Mouse (Mus musculus) embryo, embryonic 10 days (tissue): ENCODE measurements around the gene Aldh4a1.

Source experiments
- DNase-seq: peaks from one replicate; pipeline ENCODE4 v3.0.0-alpha.2; 2015; ENCODE audit warnings: low spot score

The Aldh4a1 gene

GRCm38 (mm10) chr4:139589351-139590027 lies 33.2 kb upstream of the Aldh4a1 start:
- no peak for DNase-seq

GRCm38 (mm10) chr4:139590446-139590845 lies 32.2 kb upstream of the Aldh4a1 start:
- DNase-seq = peak; percentile 87

DNA sequence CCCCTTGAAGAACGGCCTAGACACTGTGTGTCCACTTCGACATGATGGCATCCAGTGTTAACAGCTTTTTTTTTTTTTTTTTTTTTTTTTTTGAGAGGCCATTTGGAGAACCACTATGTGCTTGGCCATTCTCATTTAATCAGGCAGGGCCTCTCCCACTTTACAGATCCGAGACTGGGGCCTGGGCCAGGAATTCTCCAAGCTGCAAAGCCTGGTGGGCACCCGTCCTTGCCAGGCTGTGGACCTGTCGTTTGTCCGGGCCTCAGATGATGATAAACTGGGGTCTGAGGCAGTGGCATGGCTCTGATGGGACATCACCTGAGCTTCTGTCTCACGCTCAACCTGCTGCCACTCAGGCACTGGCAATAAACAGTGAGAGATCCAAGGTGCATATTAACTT lies 29.8 kb upstream of the Aldh4a1 start:
- DNase-seq = no peak

DNA sequence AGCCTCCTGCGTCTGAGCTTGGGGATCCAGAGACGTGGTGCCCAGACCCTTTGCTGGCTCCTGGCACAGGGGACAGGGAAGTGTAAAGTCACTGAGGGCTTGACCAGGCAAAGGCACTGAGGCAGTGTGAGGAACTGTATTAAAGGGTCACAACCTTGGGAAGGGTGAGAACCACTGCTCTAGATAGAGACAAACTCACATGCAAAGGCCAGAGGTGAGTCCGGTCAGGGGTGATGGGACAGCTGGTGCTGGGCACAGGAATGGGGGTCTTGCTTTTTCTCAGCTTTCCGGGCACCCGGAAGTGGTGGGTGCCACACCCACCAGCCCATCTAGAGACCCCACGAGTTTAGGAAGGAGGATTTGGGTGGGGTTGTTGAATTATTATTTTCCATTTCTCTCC lies 29.3 kb upstream of the Aldh4a1 start:
- no peak for DNase-seq

GRCm38 (mm10) chr4:139594062-139594461 lies 28.6 kb upstream of the Aldh4a1 start:
- DNase-seq = no peak

DNA sequence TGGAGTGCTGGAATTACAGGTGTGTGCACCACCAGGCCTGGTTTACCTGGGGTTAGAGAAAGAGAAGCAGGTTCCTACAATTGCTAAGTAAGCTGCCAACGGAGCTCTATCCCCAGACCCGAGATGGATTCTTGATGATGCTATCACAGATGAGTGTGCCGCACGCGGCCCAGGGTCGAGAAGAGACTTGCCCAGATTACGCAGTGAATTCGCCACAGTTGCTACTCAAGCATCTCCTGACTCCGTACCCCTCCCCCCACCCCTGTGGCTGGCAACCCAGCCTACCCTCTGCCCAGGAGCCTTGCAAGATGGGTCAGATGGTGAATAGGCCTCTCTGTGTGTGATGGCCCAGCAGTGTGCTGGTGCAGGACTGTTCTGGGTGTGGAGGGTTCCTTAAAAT lies 26.0 kb upstream of the Aldh4a1 start:
- no peak for DNase-seq

GRCm38 (mm10) chr4:139597286-139598284 lies 25.1 kb upstream of the Aldh4a1 start:
- no peak for DNase-seq

DNA sequence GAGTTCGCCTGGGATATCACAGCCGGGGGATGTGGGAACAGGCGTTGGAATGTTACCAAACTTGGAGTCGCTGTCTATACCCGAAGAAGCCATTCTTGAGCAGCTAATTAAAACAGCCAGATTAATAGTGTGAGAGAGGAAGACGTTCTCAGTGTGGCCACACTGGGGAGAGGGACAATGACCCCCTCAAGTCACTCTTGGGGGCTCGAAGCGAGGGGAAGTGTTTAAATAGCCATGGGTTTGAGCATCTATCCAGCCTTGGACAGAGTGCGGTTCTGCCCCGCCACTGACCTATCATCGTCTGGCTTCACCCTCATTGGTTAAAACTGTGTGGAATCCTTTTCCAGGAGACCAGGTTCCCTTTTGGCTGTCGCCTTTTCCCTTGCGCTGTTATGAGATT lies 24.3 kb upstream of the Aldh4a1 start:
- no peak for DNase-seq

DNA sequence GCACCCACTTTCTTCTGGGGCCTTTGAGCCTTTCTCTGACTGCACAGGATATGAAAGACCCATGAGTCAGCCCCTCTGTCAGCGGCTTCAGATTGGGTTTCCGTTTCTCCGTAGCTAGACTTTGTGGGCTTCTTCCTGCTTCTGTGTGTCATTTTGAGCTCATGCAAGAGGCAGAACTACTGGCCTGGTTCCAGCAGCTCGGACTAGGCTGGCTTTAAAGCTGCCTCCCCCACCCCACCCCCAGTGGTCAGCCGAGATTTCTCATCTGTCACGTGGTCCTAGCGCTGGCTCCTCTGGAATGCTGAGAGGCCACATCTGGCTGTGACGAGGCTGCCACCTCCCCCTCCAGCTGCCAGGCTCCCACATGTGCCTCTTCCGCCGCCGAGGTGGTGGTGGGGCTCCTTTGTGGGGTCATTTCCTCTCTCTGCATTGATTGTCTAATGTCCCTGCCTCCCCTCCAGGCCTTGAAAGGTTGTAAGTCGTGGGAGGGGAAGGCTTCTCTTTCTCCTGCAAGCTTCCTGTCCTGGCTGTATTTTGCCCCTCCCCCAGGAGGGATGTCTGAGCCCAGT lies 23.6 kb upstream of the Aldh4a1 start:
- peak; percentile 93 for DNase-seq

DNA sequence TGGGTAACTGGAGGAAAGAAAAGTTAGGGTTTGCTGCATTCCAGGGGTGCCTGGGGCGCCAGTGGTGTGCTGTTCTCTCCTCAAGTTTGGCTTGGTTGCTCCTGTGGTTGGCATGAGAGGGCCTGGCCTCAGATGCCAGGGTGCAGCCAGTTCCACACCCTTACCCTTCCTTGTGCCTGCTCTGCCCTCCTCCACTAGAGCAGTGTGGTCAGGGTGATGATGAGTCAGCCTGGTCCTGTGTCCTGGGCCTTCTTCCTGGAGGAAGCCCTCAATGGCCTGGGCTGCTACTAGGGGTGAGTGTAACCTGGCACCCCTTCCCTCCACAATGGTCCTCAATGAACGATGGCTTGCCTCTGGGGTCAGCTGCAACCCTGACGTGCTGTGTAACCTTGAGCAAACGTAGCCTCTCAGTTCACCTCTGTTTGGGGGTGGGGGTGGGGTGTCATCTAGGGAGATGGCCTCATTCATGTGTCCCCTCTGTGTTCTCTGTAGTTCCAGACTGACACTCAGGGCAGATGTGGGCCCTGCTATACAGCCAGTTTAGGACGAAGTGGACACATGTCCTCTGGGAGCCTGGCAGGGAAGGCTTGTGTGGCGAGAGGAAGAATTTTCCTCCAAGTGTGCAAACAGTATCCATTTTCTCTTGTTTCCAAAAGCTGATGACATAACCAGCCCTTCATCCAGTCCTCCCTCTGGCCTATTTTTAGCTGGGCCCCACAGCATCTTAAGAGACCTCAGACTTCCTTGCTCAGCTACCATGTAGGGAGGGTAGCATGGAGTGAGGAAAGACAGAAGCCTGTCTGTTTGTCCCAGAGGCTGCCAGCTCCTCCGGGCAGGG lies 20.9 kb upstream of the Aldh4a1 start:
- no peak for DNase-seq

DNA sequence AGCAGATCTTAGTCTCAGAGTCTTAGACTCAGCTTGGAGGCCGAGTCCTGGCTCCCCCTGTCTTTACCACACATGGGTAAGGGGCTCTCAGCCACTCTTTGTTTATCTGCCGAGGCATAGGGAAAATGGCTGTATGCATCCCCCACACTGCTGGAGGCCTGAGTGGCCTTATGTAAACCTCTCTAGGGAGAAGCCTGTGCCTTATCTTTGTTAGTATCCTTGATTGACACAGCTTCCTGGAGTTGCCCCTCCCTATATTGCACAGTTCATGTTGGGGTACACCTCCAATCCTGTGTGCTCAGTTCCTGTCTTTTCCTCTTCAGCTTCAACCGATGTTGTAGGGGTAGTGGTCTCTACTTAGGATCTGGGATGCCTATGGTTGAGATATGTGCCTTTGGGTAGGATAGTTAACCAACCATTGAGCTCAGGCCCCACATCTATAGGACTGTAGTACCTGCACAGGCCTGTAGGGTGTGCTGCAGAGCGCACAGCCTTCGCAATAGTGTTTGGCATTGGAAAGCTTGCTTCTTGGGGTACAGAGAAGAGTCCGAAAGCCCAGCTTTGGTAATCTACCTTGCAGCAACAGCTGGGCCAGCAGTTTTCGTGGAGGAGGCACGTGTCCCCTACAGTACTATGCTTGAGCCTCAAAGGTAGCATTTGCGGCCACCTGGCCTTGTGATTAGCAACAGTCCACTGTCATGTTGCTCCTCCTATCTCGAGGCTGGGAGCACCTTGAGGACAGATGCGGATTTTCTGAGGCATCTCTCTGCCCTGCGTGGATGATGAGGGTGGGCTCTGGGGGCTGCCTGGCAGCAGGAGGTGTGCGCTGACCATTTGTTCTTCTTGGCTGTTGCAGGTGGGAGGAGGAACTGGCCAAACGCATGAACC lies 20.1 kb upstream of the Aldh4a1 start, which contains the start of gene Gm21969:
TSS of gene Gm21969 (plus strand) at position 830 of the 888 bp plus-strand sequence.
- peak; percentile 67 for DNase-seq

DNA sequence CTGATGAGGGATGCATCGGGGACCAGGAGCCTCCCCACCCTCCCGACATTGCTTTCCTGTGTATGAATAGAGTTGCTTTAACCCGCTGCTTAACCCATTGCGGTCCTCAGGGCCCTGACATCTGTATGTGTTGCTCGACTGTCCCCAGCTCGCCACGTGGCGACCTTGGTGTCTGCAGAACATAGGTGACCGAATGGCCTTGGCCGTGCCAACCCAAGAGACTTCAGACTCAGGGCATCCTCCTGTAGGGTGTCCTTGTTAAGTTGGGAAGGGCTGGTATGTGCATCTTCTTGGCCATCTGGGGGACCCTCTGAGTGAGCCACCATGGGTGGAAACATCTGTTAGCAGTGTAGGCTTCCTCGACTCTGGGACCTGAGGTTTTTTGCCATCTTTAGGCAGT lies 17.4 kb upstream of the Aldh4a1 start:
- DNase-seq = no peak

- no peak for DNase-seq
Observed at GRCm38 (mm10) chr4:139606732-139607131, 15.9 kb upstream of the Aldh4a1 start.

DNA sequence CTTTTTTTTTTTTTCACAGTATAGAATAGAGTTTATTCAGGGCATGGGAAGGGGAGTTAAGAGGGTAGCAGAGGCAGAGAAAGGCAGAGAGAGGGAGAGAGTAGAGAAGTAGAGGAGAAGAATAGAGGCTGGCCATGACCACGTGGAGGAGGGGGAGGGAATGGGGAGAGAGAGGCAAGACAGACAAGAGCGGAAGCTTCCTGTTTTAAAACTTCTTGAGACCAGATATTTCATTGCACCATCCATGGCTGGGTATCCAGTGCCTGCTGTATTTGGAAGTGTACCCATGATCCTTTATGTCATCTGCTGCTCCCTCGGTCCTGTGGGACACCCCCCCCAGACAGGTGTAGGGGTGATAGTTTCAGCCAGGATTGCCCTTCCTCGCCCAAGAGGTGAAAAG lies 13.7 kb upstream of the Aldh4a1 start:
- DNase-seq = no peak

DNA sequence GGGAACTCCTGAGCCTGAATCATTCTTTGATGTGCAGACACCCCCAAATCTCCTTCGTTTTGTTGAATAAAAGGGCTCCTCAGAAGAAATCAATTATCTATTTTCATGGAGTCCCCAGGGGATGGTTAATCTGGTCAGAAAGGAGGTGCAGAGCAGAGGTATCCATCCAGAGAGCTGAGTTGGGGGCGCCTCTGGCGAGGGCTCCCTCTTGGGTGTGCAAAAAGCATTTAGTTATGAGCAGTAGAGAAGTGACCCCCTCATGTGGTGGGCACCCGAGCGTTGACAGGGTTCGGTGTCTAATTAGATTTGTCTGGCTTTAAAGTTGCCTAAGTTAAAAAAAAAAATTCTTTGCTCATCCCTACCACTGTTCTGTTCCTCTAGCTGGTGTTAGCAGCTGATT lies 11.7 kb upstream of the Aldh4a1 start:
- DNase-seq = no peak

- DNase-seq = peak; percentile 88
Observed at GRCm38 (mm10) chr4:139611542-139611953, 11.1 kb upstream of the Aldh4a1 start.

DNA sequence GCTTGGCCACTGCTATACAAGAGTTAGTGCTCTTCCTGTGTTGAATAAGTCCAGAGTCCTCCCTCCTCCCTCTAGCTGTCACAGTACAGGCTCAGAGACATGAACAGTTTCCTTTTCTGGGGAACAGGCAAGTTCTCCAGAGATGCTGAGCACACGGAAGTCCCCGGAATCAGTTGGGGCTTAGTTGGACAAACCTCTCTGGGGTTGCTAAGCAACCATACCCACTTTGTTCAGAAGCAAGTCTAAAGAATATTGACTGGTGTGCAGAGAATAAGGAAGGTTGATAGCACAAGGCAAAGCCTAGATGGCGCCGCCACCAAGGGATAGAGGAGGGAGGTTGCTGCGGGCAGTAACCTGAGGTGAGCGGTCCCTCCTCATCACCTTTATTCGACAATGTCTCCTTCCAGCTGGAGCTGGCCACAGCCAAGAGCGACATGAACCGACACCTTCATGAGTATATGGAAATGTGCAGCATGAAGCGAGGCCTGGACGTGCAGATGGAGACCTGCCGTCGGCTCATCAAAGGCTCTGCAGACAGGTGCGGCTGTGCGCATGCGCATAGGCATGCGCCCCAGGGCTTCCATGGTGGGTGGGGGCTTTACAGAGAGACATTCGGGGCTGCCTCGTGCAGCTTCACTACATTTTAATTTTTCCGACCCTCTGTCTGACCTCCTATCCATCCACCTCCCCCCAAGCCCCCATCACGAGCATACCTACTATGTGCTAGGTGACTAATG lies 8.0 kb upstream of the Aldh4a1 start:
- no peak for DNase-seq

- DNase-seq = peak; percentile 82
Observed at GRCm38 (mm10) chr4:139616276-139617000, 6.2 kb upstream of the Aldh4a1 start.

DNA sequence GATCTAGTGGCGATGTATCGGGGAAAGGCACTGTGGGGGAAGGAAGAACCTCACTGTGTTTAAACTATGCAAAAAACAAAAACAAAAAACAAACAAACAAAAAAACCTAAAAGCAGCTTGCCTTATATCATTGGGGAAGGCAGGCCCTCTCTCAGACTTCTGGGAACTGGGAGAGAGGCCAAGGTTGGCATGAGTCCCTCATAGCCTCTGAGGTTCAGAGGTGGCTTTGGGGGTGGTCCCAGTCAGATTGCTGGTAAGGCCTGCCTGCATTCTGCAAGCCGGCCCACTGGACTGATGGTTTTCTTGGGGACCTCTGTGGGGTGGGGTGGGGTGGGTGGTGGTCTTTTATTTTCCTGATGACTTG lies 5.7 kb upstream of the Aldh4a1 start:
- DNase-seq = no peak
